Mouse (Mus musculus) yolk sac, embryonic 10.5 days (tissue): ENCODE results near the gene Nudt14.

Experiments
- DNase-seq: peaks from one replicate; pipeline ENCODE4 v3.0.0-alpha.2; 2017; ENCODE audit warnings: low spot score

Gene Nudt14

GRCm38 (mm10) chr12:112941776-112942713 is at the start of gene Nudt14:
Gene Nudt14 (minus strand): TSS chr12:112942124.
- peak; percentile 90 for DNase-seq

- DNase-seq: no peak
Measured at GRCm38 (mm10) chr12:112991444-112991843, 49.5 kb upstream of the Nudt14 start.

- DNase-seq: no peak
Measured at GRCm38 (mm10) chr12:112990706-112991405, 48.9 kb upstream of the Nudt14 start.

GRCm38 (mm10) chr12:112987877-112988276 is 46.0 kb upstream of the Nudt14 start:
- no peak for DNase-seq

- DNase-seq: no peak
Measured at GRCm38 (mm10) chr12:112985346-112985745, 43.4 kb upstream of the Nudt14 start.

GRCm38 (mm10) chr12:112982031-112982430 is 40.1 kb upstream of the Nudt14 start:
- DNase-seq: no peak

GRCm38 (mm10) chr12:112977156-112977555 is 35.2 kb upstream of the Nudt14 start:
- no peak for DNase-seq

GRCm38 (mm10) chr12:112976371-112977073 is 34.6 kb upstream of the Nudt14 start, which contains the start of gene Btbd6:
Gene Btbd6 (plus strand): TSS chr12:112976482.
- DNase-seq: peak; percentile 82

- no peak for DNase-seq
Measured at GRCm38 (mm10) chr12:112974736-112975135, 32.8 kb upstream of the Nudt14 start.

GRCm38 (mm10) chr12:112969616-112970015 is 27.7 kb upstream of the Nudt14 start:
- DNase-seq: no peak

GRCm38 (mm10) chr12:112968943-112969342 is 27.0 kb upstream of the Nudt14 start:
- DNase-seq: no peak

GRCm38 (mm10) chr12:112965783-112966182 is 23.9 kb upstream of the Nudt14 start:
- DNase-seq: no peak

GRCm38 (mm10) chr12:112961872-112962271 is 19.9 kb upstream of the Nudt14 start:
- DNase-seq: no peak

- no peak for DNase-seq
Measured at GRCm38 (mm10) chr12:112961428-112961827, 19.5 kb upstream of the Nudt14 start.

GRCm38 (mm10) chr12:112959421-112959820 is 17.5 kb upstream of the Nudt14 start:
- no peak for DNase-seq

GRCm38 (mm10) chr12:112958303-112958702 is 16.4 kb upstream of the Nudt14 start:
- DNase-seq: peak; percentile 28

GRCm38 (mm10) chr12:112955800-112956199 is 13.9 kb upstream of the Nudt14 start:
- peak; percentile 40 for DNase-seq

GRCm38 (mm10) chr12:112952926-112953565 is 11.1 kb upstream of the Nudt14 start:
- no peak for DNase-seq

GRCm38 (mm10) chr12:112952433-112952832 is 10.5 kb upstream of the Nudt14 start:
- no peak for DNase-seq

- DNase-seq: no peak
Measured at GRCm38 (mm10) chr12:112951150-112951842, 9.4 kb upstream of the Nudt14 start.

GRCm38 (mm10) chr12:112950761-112951129 is 8.8 kb upstream of the Nudt14 start:
- DNase-seq: no peak
